Mouse (Mus musculus): ENCODE measurements at regions not wholly inside any gene's neighbourhood (a gene's known extent, or its start where the extent isn't known, plus 50 kb on each side); places are given as distances from the start of the nearest gene placed in this dataset.

- peak in 1 of 2 experiments; percentile 5 for DNase-seq
These were observed 55.7 kb upstream of the Gabre start for GRCm38 (mm10) chrX:72330323-72330722.

DNA sequence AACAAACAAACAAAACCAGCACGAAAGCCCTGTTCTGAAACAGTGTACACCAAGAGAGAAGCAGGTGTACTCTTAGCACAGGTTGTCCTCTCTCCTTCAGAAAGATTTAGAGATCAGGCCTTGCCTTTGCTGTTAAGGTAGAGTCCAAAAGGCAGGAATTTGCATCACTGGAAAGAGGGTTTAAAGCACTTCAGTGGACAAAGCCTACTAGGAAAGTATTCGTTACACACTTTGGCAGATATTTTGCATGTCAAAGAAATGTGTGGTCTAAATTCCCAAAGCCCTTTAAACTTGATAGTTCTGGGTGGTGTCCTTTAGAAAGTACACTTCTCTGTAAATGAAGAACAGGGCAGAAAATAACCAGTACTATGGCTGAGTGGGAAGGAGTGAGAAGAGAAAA lies 54.2 kb upstream of the Gabre start:
- no peak for DNase-seq

All from adrenal gland, postnatal 36 days (tissue).